Mouse (Mus musculus): Measurements from ENCODE around the gene Nfkb2.
A peak's percentile ranks its signal among the peaks of the same experiment; 100 is the strongest.

Gene Nfkb2

GRCm38 (mm10) chr19:46344710-46345419, 40.7 kb downstream of the Nfkb2 start:
- no peak for DNase-seq (ENCODE audit: extremely low spot score)

GRCm38 (mm10) chr19:46347146-46347545, 43.0 kb downstream of the Nfkb2 start:
- no peak for DNase-seq (ENCODE audit: extremely low spot score)

DNA sequence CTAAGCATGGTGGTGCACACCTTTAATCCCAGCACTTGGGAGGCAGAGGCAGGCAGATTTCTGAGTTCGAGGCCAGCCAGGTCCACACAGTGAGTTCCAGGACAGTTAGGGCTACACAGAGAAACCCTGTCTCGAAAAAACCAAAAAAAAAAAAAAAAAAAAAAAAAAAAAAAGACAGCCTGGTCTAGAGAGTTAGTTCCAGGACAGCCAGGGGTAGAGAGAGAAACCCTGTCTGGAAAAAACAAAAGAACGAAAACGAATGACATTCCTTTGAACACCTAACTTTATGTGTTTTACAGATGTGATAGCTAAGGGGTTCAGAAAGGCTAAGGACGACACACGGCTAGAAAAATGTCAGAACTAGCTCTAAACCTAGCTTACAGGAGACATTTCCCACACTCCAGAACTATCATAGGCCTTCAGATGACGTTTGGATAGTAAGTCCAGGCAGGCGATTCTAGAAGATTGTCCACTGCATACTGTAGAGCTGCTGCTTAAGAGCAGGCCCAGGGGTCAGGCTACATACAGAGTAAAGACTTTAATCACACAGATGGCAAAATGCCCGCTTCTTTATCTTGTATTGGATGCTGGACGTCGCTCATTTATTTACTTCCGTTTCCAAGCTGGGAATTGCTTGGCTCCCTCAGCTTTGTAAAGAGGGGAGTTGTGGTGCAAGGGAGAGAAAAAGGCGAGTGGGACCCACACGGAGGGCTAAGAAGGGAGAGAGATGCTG, 44.0 kb downstream of the Nfkb2 start:
- no peak for DNase-seq (ENCODE audit: extremely low spot score)

- peak; percentile 73 for DNase-seq (ENCODE audit: extremely low spot score)
Measured at GRCm38 (mm10) chr19:46348761-46349458, 44.8 kb downstream of the Nfkb2 start.

GRCm38 (mm10) chr19:46349550-46349949, 45.4 kb downstream of the Nfkb2 start:
- no peak for DNase-seq (ENCODE audit: extremely low spot score)

DNA sequence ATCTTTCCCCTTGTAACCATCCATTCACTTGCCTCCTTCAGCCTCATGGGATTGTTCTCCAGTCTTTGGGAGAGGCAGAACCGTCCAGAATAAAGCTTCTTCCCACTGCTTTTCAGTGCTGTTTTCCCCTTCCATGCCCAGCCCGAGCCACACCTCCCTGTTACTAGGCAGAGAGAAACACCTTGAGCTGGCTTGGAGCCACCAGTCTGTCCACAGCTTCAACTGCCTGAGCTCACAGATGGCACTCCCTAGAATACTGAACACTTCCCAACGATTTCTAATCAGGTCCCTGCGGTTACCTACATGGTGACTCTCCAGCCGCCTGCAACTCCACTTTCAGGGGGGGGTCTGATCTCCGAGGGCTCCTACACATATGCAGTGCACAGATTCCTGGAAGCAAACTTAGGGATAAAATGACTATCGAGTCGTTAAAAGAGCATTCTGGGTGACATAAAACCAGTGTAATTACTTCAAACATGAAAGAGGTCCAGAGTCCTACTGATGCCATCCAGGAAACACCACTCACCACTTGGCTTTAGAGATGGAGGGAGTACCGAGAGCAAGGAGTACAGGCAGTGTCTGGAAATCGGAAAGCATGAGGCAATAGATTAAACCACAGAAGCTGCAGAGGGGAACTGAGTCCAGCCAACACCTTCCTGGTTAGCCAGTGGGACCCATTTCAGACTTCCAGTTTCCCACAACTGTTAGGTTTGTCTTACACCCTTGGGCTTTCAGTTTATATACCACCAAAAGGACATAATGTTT, 46.2 kb downstream of the Nfkb2 start, which contains the start of gene 2310034G01Rik:
2310034G01Rik (minus strand) TSS at position 135 of the 765 bp plus-strand sequence.
- no peak for DNase-seq (ENCODE audit: extremely low spot score)

DNA sequence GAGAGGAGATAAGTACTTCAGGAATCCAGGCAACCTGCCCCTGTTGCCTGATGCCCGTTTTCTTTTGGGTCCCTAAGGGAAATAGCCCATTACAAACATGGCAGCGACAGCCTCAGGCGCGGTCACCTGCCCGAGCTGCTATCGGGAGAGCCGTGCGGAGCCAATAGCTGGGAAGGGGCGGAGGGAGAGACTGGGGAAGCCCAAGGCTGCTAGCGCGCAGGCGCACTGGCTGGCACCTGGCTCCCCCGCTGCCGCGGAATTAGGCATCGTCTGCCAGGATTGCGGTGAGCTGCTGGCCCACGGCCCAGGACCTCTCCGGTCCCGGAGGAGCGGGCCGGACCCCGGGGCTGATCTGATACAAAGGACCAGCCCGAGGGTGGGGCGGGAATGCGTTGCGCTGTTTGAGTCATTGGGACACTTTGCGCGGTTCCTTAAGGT, 52.6 kb downstream of the Nfkb2 start:
- DNase-seq (ENCODE audit: extremely low spot score) = peak; percentile 87

- no peak for DNase-seq (ENCODE audit: extremely low spot score)
Measured at GRCm38 (mm10) chr19:46357344-46358280, 53.5 kb downstream of the Nfkb2 start.

- no peak for DNase-seq (ENCODE audit: extremely low spot score)
Measured at GRCm38 (mm10) chr19:46358381-46358780, 54.3 kb downstream of the Nfkb2 start.

Measured in embryo, embryonic 9.5 days (tissue).